Mouse (Mus musculus) testis, adult 2 months (tissue): Measurements from ENCODE around the gene Plppr4.

Experiments used
- CTCF ChIP-seq: fragments of 200-500 bp; IDR thresholded peaks from 2 replicates; pipeline ENCODE4 v1.5.1; 2012; ENCODE audit warnings: low read depth, mild to moderate bottlenecking, inconsistent platforms, low read length, moderate library complexity; ENCODE audit not compliant: control insufficient read depth, insufficient read depth, insufficient replicate concordance
- POLR2A ChIP-seq: fragments of 200-500 bp; IDR thresholded peaks from 2 replicates; pipeline ENCODE4 v1.6.1; 2012; ENCODE audit warnings: low read depth, mild to moderate bottlenecking, inconsistent platforms, low read length, moderate library complexity; ENCODE audit not compliant: control insufficient read depth

DNA sequence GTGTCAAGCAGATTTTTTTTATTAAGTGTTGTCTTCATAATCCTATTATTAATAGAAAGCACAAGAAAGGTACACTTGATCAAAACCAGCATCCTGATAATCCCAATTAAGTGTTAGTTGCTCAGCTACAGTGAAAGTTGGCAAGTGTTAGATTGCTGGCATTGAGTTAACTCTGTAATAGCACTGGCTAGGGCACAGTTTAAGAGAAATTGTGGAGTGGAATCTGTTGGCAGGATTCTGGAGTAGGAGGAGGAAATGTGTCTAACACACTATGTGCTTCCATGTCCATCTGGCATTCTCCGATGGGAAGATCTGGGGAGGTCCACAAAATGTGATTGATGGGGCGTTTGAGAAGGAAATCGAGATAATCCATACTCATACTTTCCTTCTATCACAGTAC is 43.1 kb upstream of the Plppr4 start:
- TF ChIP-seq CTCF = no peak
- TF ChIP-seq POLR2A = no peak
